Mouse (Mus musculus) T-helper 2 cell (primary cell): ENCODE data around the gene Ror2.

ENCODE experiments used
- in situ Hi-C: fragments of 300-600 bp; cut with MboI, MseI; formaldehyde crosslinking; loops from one replicate; pipeline ENCODE4 v1.15.1; 2025; ENCODE audit warnings: high pct_unique_total_duplicates

Ror2 gene

GRCm38 (mm10) chr13:53274771-53275170, 11.2 kb downstream of the Ror2 start:
- in situ Hi-C loops: no loop called here

DNA sequence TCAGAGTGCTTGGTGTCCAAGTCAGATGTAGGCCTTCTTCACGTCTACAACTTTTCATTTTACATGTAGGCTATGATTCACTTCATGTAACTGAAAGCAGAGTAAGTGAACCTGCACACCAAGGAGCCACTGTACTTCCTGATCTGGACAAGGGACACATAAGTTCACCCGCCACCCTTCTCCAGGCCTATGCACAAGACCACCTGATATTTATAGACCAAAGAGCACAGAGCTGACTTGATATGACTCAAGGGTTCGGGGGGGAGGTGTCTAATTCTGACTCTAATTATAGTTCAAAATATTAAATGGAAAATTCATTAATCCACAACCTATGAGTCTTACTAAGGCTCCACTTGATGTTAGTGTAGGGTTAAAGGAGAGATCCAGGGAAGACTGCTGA, 14.3 kb downstream of the Ror2 start:
- in situ Hi-C loops: no loop called here

DNA sequence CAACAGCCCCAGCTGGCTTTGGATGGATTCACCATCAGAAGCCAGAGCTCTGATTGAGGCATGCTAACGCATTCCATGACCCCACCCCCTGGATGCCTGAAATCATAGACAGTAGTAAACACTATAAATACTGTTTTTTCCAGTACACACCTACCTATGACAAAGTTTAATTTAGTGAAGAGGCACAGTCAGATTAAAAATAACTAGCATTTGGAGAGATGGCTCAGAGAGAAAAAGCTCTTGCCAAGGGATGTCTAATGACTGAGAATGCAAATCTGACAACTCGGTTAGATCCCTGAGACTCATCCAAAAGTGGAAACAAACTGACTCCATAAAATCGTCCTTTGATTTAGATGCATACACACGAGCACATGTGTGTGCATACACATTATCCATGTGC, 15.4 kb downstream of the Ror2 start:
- in situ Hi-C loops: no loop called here

- in situ Hi-C loops: no loop called here
Measured at GRCm38 (mm10) chr13:53268541-53268940, 17.4 kb downstream of the Ror2 start.

GRCm38 (mm10) chr13:53267849-53268248, 18.1 kb downstream of the Ror2 start:
- in situ Hi-C loops: no loop called here

- in situ Hi-C loops: no loop called here
Measured at GRCm38 (mm10) chr13:53267155-53267554, 18.8 kb downstream of the Ror2 start.

- in situ Hi-C loops: no loop called here
Measured at GRCm38 (mm10) chr13:53266543-53266951, 19.4 kb downstream of the Ror2 start.

DNA sequence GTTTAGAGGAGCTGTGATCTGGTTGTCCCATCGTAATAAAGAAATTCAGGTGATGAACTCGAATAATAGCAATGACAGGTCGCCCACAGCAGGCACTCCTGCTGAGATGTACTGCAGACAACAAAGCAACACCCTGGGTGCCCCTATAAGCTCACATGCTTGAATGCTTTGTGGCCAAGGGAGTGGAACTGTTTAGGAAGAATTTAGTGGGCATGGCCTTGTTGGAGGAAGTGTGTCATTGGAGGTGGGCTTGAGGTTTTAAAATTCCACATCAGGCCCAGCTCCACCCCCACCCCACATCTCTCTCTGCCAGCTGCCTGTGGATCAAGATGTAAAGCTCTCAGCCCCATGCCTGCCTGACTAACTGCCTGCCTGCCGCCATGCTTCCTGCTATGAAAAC, 21.0 kb downstream of the Ror2 start:
- in situ Hi-C loops: no loop called here

GRCm38 (mm10) chr13:53262509-53263250, 23.2 kb downstream of the Ror2 start:
- in situ Hi-C loops: no loop called here

DNA sequence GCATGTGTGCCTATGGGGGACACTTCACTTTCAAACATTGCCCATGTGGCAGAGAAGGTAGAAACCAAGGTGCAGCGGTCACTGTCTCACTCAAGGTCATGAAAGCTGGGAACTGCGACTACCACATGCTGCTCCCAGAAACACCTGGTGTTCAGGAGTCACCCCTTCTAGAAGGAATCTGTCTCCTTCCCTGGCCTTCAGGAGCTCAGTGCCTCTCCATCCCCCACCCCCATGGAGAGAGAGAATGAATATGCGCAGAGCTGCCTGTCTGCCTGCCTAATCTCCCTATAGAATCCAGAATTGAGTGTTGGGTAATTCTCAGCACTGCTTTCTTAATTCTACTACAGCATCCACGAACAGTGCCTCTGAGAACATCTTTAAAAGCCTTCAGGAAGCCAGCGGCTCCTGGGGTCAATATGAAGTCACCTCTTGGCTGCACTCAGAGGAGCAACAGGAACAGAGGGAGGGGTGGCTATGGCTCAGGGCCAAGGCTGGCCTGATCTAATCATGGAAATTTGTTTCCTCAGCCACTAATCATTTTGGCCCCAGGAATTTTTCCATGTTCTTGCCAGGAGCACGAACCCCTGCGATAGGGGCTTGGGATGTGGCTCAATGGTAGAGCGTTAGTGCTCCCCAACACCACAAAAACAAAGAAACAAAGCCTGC, 24.7 kb downstream of the Ror2 start:
- in situ Hi-C loops: no loop called here

DNA sequence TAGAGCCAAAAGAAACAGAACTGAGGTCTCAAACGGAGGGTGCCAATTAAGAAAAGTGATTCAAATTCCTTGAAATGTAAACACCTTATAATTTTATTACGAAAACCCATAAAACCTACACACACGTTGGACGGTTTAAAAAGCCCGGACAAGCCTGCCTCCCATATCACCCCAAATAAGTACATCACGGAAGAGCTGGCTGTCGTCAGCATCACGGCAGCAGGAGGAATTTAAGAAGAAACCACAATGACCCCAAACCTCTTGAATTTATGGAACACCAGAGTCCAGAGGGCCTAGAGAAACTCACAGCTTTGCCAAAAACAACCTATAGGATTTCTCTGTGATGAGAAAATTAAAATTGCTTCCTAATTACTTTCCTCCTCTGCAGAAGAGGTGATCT, 27.0 kb downstream of the Ror2 start:
- in situ Hi-C loops: no loop called here

GRCm38 (mm10) chr13:53258497-53258896, 27.4 kb downstream of the Ror2 start:
- in situ Hi-C loops: no loop called here

GRCm38 (mm10) chr13:53253255-53253654, 32.7 kb downstream of the Ror2 start:
- in situ Hi-C loops: no loop called here

- in situ Hi-C loops: loop anchor here (10.0 kb wide), 1 partner anchor 1554 kb away; no protein-coding TSS in a partner anchor
Measured at GRCm38 (mm10) chr13:53248586-53249401, 37.1 kb downstream of the Ror2 start.

GRCm38 (mm10) chr13:53248080-53248479, 37.8 kb downstream of the Ror2 start:
- in situ Hi-C loops: loop anchor here (10.0 kb wide), 1 partner anchor 1553 kb away; no protein-coding TSS in a partner anchor

DNA sequence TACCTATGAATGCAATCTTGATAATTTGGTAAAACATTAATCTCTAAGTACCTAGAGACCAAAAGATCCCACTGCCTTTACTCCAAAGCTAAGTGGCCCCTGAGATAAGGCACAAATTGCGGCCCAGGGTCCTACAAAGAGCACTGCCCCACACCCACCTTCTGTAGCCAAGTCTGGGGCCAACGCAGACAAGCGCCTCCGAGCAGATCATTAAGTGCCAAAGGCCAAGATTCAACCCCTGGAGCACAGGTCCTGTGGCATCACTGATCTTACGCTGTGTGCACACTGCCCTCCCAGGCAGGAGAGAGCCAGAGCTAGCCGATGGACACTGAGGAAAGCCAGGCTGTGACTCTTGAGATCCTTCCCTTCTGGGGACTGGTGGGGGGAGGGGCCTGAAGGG, 38.7 kb downstream of the Ror2 start:
- in situ Hi-C loops: loop anchor here (10.0 kb wide), 1 partner anchor 1552 kb away; no protein-coding TSS in a partner anchor

- in situ Hi-C loops: loop anchor here (10.0 kb wide), 1 partner anchor 1549 kb away; no protein-coding TSS in a partner anchor
Measured at GRCm38 (mm10) chr13:53244151-53244550, 41.8 kb downstream of the Ror2 start.

GRCm38 (mm10) chr13:53237455-53237854, 48.5 kb downstream of the Ror2 start:
- in situ Hi-C loops: no loop called here

GRCm38 (mm10) chr13:53236434-53237401, 49.2 kb downstream of the Ror2 start:
- in situ Hi-C loops: no loop called here

- in situ Hi-C loops: no loop called here
Measured at GRCm38 (mm10) chr13:53235953-53236352, 50.0 kb downstream of the Ror2 start.

- in situ Hi-C loops: no loop called here
Measured at GRCm38 (mm10) chr13:53234844-53235243, 51.1 kb downstream of the Ror2 start.
